Mouse (Mus musculus) embryonic facial prominence, embryonic 15.5 days (tissue): ENCODE data around the gene Pah. TPM values are rescaled to one million over a fixed set of nuclear protein-coding genes. Genes with fewer than 3 reads are reported as not detected.

Experiments
- ATAC-seq: fragments of 200-750 bp; cut with Nextera tagmentation; 2 replicates; pipeline ENCODE4 v1.8.0; 2017; ENCODE audit warnings: low read depth, moderate TSS enrichment; ENCODE audit not compliant: insufficient number of reproducible peaks, low FRiP score, low TSS enrichment
- H3K27ac ChIP-seq: fragments of 300-500 bp; sonication (generic); replicated peaks from 2 replicates; pipeline ENCODE4 v1.5.1; 2015; ENCODE audit warnings: mild to moderate bottlenecking, inconsistent platforms
- H3K27me3 ChIP-seq: fragments of 300-500 bp; sonication (generic); 2 replicates; pipeline ENCODE4 v1.6.1; 2015; ENCODE audit warnings: inconsistent platforms
- H3K36me3 ChIP-seq: fragments of 300-500 bp; sonication (generic); 2 replicates; pipeline ENCODE4 v1.6.1; 2015; ENCODE audit warnings: mild to moderate bottlenecking, inconsistent platforms
- H3K4me1 ChIP-seq: fragments of 300-500 bp; sonication (generic); 2 replicates; pipeline ENCODE4 v1.6.1; 2015; ENCODE audit warnings: inconsistent platforms
- H3K4me2 ChIP-seq: fragments of 300-500 bp; sonication (generic); replicated peaks from 2 replicates; pipeline ENCODE4 v1.6.1; 2015; ENCODE audit warnings: mild to moderate bottlenecking, inconsistent platforms
- H3K4me3 ChIP-seq: fragments of 300-500 bp; sonication (generic); replicated peaks from 2 replicates; pipeline ENCODE4 v1.5.1; 2015; ENCODE audit warnings: mild to moderate bottlenecking, inconsistent platforms
- H3K9ac ChIP-seq: fragments of 300-500 bp; sonication (generic); 2 replicates; pipeline ENCODE4 v1.6.1; 2015; ENCODE audit warnings: inconsistent platforms
- H3K9me3 ChIP-seq: fragments of 300-500 bp; sonication (generic); replicated peaks from 2 replicates; pipeline ENCODE4 v1.6.1; 2016; ENCODE audit warnings: inconsistent platforms
- WGBS: fragments of 180-500 bp; shearing (Covaris S2); methylation state at CpG from one replicate; pipeline ENCODE4 v1.1.7; 2015; 5-methylcytosine and 5-hydroxymethylcytosine counted together
- polyA plus RNA-seq: library from polyadenylated mRNA; unstranded; fragments of >200 nt; fragmentation: Nextera tagmentation; extraction: Ambion mirVana; gene quantifications from 2 replicates; pipeline ENCODE4 v1.2.1, GENCODE M21; 2015

The Pah gene
- not detected in 2 replicates for polyA plus RNA-seq

GRCm38 (mm10) chr10:87521646-87522045, at the start of gene Pah:
Pah (plus strand) TSS chr10:87521795.
- no peak for ATAC-seq

GRCm38 (mm10) chr10:87473475-87474131, 48.0 kb upstream of the Pah start:
- Histone ChIP-seq H3K4me2 (no peak overlapping the region), H3K4me3 (no peak overlapping the region), H3K36me3 (no peaks in the 10 kb centered on the region), H3K27ac (no peak overlapping the region), H3K9ac (no peak overlapping the region), H3K4me1 (no peaks in the 10 kb centered on the region), H3K27me3 (no peaks in the 10 kb centered on the region), H3K9me3 (no peaks in the 10 kb centered on the region)
- ATAC-seq, result no peak
- 68% methylated on average over 10 of the region's 10 CpGs for WGBS

More at GRCm38 (mm10) chr10:87521646-87522045, at the start of gene Pah:
- Histone ChIP-seq H3K9ac (no peak within 1 kb of the TSS), H3K36me3 (no peaks in the 10 kb centered on the region), H3K27me3 (no peaks in the 10 kb centered on the region), H3K9me3 (no peaks in the 10 kb centered on the region), H3K27ac (no peak within 1 kb of the TSS), H3K4me2 (no peak within 1 kb of the TSS), H3K4me3 (no peak within 1 kb of the TSS), H3K4me1 (no peaks in the 10 kb centered on the region)
- 77% methylated on average over 5 of the region's 5 CpGs for WGBS

- no peak for ATAC-seq
- Histone ChIP-seq H3K4me3 (no peak overlapping the region), H3K4me1 (no peaks in the 10 kb centered on the region), H3K27ac (no peak overlapping the region), H3K36me3 (no peaks in the 10 kb centered on the region), H3K27me3 (no peaks in the 10 kb centered on the region), H3K9me3 (no peaks in the 10 kb centered on the region), H3K9ac (no peak overlapping the region), H3K4me2 (no peak overlapping the region)
- 70% methylated on average over 2 of the region's 2 CpGs for WGBS
Observed at GRCm38 (mm10) chr10:87474971-87475370, 46.6 kb upstream of the Pah start.

- Histone ChIP-seq H3K4me3 (no peak overlapping the region), H3K4me2 (no peak overlapping the region), H3K4me1 (no peaks in the 10 kb centered on the region), H3K27ac (no peak overlapping the region), H3K36me3 (no peaks in the 10 kb centered on the region), H3K27me3 (0 out of 2 replicates have a peak, but pooled peaks cover 10% of the 10 kb centered on the region), H3K9ac (no peak overlapping the region), H3K9me3 (no peaks in the 10 kb centered on the region)
- ATAC-seq, result no peak
- WGBS, result 48% methylated on average over 5 of the region's 5 CpGs
Observed at GRCm38 (mm10) chr10:87477895-87478294, 43.7 kb upstream of the Pah start.

- ATAC-seq, result no peak
- H3K27me3 ChIP-seq, result peaks cover 69% of the 10 kb centered on the region
- no peak overlapping the region for H3K4me2 ChIP-seq
- no peak overlapping the region; the same call in 1 of the 2 replicates for H3K4me3 ChIP-seq
- no peak overlapping the region for H3K27ac ChIP-seq
- H3K36me3 ChIP-seq, result no peaks in the 10 kb centered on the region
- WGBS, result under 1% methylated on average over 17 of the region's 17 CpGs
- peaks cover 11% of the 10 kb centered on the region for H3K4me1 ChIP-seq
- H3K9me3 ChIP-seq, result no peaks in the 10 kb centered on the region
- H3K9ac ChIP-seq, result no peak overlapping the region
Observed at GRCm38 (mm10) chr10:87484831-87485720, 36.5 kb upstream of the Pah start.

- ATAC-seq, result peak; percentile 57; the same call in 1 of the 2 replicates
- no peak overlapping the region for H3K27ac ChIP-seq
- H3K4me3 ChIP-seq, result peak overlapping the region; percentile 23
- H3K4me1 ChIP-seq, result peaks cover 11% of the 10 kb centered on the region
- no peak overlapping the region for H3K9ac ChIP-seq
- H3K36me3 ChIP-seq, result no peaks in the 10 kb centered on the region
- peak overlapping the region; percentile 35 for H3K4me2 ChIP-seq
- peaks cover 78% of the 10 kb centered on the region for H3K27me3 ChIP-seq
- no peaks in the 10 kb centered on the region for H3K9me3 ChIP-seq
- WGBS, result under 1% methylated on average over 33 of the region's 33 CpGs
Observed at GRCm38 (mm10) chr10:87485721-87486620, 35.6 kb upstream of the Pah start.

GRCm38 (mm10) chr10:87488429-87489145, 33.0 kb upstream of the Pah start:
- 1% methylated on average over 16 of the region's 16 CpGs for WGBS
- H3K36me3 ChIP-seq, result no peaks in the 10 kb centered on the region
- H3K4me1 ChIP-seq, result peaks cover 24% of the 10 kb centered on the region
- H3K4me2 ChIP-seq, result no peak overlapping the region
- H3K27me3 ChIP-seq, result peaks cover 90% of the 10 kb centered on the region
- no peak overlapping the region for H3K27ac ChIP-seq
- H3K9ac ChIP-seq, result no peak overlapping the region
- no peak overlapping the region for H3K4me3 ChIP-seq
- no peaks in the 10 kb centered on the region for H3K9me3 ChIP-seq
- ATAC-seq, result no peak

GRCm38 (mm10) chr10:87489246-87490009, 32.2 kb upstream of the Pah start:
- no peak for ATAC-seq
- H3K9me3 ChIP-seq, result no peaks in the 10 kb centered on the region
- whole genome bisulfite sequencing, result 4% methylated on average over 18 of the region's 18 CpGs
- peaks cover 95% of the 10 kb centered on the region for H3K27me3 ChIP-seq
- no peak overlapping the region for H3K4me2 ChIP-seq
- H3K4me3 ChIP-seq, result no peak overlapping the region
- H3K36me3 ChIP-seq, result no peaks in the 10 kb centered on the region
- peaks cover 32% of the 10 kb centered on the region for H3K4me1 ChIP-seq
- H3K9ac ChIP-seq, result no peak overlapping the region
- H3K27ac ChIP-seq, result no peak overlapping the region

- peaks cover 97% of the 10 kb centered on the region for H3K27me3 ChIP-seq
- ATAC-seq, result no peak
- no peaks in the 10 kb centered on the region for H3K36me3 ChIP-seq
- H3K9ac ChIP-seq, result no peak overlapping the region
- H3K27ac ChIP-seq, result no peak overlapping the region
- H3K9me3 ChIP-seq, result no peaks in the 10 kb centered on the region
- peaks cover 39% of the 10 kb centered on the region for H3K4me1 ChIP-seq
- H3K4me3 ChIP-seq, result no peak overlapping the region
- 9% methylated on average over 2 of the region's 2 CpGs for WGBS
- H3K4me2 ChIP-seq, result no peak overlapping the region
Observed at GRCm38 (mm10) chr10:87490328-87490727, 31.3 kb upstream of the Pah start.

- H3K4me1 ChIP-seq, result peaks cover 30% of the 10 kb centered on the region
- no peak overlapping the region for H3K4me3 ChIP-seq
- no peaks in the 10 kb centered on the region for H3K9me3 ChIP-seq
- WGBS, result 2% methylated on average over 11 of the region's 11 CpGs
- H3K27me3 ChIP-seq, result peaks cover 93% of the 10 kb centered on the region
- no peak overlapping the region for H3K27ac ChIP-seq
- no peak overlapping the region for H3K9ac ChIP-seq
- H3K36me3 ChIP-seq, result no peaks in the 10 kb centered on the region
- no peak for ATAC-seq
- H3K4me2 ChIP-seq, result peak overlapping the region; percentile 98; the same call in 1 of the 2 replicates
Observed at GRCm38 (mm10) chr10:87491485-87492040, 30.0 kb upstream of the Pah start.
